Mouse (Mus musculus) forebrain, embryonic 11.5 days (tissue): ENCODE measurements around the gene Klf7. TPM values are rescaled to one million over a fixed set of nuclear protein-coding genes. Genes with fewer than 3 reads are reported as not detected.

Experiments
- ATAC-seq: fragments of 200-750 bp; cut with Nextera tagmentation; replicated peaks from 2 replicates; pipeline ENCODE4 v1.8.0; 2017; ENCODE audit warnings: moderate TSS enrichment; ENCODE audit not compliant: low FRiP score
- DNase-seq: peaks from one replicate; pipeline ENCODE4 v3.0.0-alpha.2; 2017; ENCODE audit warnings: low spot score
- H3K27ac ChIP-seq: fragments of 300-500 bp; sonication (generic); 2 replicates; pipeline ENCODE4 v1.5.1; 2014; ENCODE audit warnings: low read depth, low read length
- H3K27me3 ChIP-seq: fragments of 300-500 bp; sonication (generic); 2 replicates; pipeline ENCODE4 v1.6.1; 2014; ENCODE audit warnings: mild to moderate bottlenecking, low read length, mixed read lengths; ENCODE audit not compliant: control insufficient read depth, insufficient read depth
- H3K36me3 ChIP-seq: fragments of 300-500 bp; sonication (generic); 2 replicates; pipeline ENCODE4 v1.6.1; 2014; ENCODE audit warnings: mild to moderate bottlenecking, low read length, moderate library complexity, mixed read lengths; ENCODE audit not compliant: control insufficient read depth, insufficient read depth
- H3K4me1 ChIP-seq: fragments of 300-500 bp; sonication (generic); replicated peaks from 2 replicates; pipeline ENCODE4 v1.6.1; 2014; ENCODE audit warnings: low read length, mixed read lengths; ENCODE audit not compliant: control insufficient read depth, insufficient read depth
- H3K4me2 ChIP-seq: fragments of 300-500 bp; sonication (generic); 2 replicates; pipeline ENCODE4 v1.6.1; 2014; ENCODE audit warnings: low read depth, mild to moderate bottlenecking, low read length, moderate library complexity, mixed read lengths; ENCODE audit not compliant: severe bottlenecking
- H3K4me3 ChIP-seq: fragments of 300-500 bp; sonication (generic); 2 replicates; pipeline ENCODE4 v1.5.1; 2014; ENCODE audit warnings: low read depth, low read length
- H3K9ac ChIP-seq: fragments of 300-500 bp; sonication (generic); 2 replicates; pipeline ENCODE4 v1.6.1; 2014; ENCODE audit warnings: low read length
- H3K9me3 ChIP-seq: fragments of 300-500 bp; sonication (generic); 2 replicates; pipeline ENCODE4 v1.6.1; 2016; ENCODE audit warnings: low read length, mixed read lengths; ENCODE audit not compliant: control insufficient read depth
- WGBS: fragments of 180-500 bp; shearing (Covaris S2); extraction: QIAGEN DNeasy Blood & Tissue Kit; methylation state at CpG from one replicate; pipeline ENCODE4 v1.1.7; 2014; 5-methylcytosine and 5-hydroxymethylcytosine counted together
- polyA plus RNA-seq: library from polyadenylated mRNA; unstranded; fragments of >200 nt; fragmentation: Nextera tagmentation; extraction: Ambion mirVana; gene quantifications from 2 replicates; pipeline ENCODE4 v1.2.1, GENCODE M21; 2014

The Klf7 gene
- polyA plus RNA-seq, 1 experiment from 2014 or later = 24.8 TPM

DNA sequence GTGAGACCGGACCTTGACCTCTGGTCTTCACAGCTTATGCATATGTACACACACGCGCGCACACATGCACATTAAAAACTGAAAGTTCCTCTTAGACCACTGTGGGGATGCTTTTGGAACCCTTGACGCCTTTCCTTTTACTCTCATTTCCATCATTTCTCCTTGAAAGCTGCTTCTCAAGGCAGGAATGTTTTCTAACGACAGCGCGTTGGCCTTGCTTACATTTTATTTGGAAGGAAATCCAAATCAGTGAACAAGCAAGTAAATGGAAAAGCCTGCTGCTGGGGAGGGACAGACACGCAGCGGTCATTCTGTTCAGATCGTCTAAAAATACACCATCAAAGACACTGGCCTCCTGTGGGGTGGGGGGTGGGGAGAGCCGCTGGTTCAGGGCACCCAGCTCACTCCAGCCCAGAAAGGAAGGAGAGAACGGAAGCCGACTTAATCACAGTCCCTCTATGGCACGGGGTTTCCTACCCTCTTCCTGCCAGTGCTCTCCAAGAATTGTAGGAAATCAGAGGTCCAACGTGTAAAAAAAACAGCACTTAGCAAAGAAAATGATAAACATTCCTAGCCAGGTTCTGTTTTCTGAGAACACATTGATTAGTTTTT, 103.5 kb downstream of the Klf7 start:
- H3K27ac ChIP-seq = no peak overlapping the region
- DNase-seq (no peak), ATAC-seq (no peak)
- H3K9ac ChIP-seq = no peak overlapping the region
- 58% methylated on average over 16 of the region's 16 CpGs for WGBS
- H3K4me2 ChIP-seq = no peak overlapping the region
- H3K4me1 ChIP-seq = peaks cover 5% of the 10 kb centered on the region; the same call in 1 of the 2 replicates
- H3K27me3 ChIP-seq = no peaks in the 10 kb centered on the region
- no peaks in the 10 kb centered on the region for H3K36me3 ChIP-seq
- no peak overlapping the region for H3K4me3 ChIP-seq
- H3K9me3 ChIP-seq = no peaks in the 10 kb centered on the region

DNA sequence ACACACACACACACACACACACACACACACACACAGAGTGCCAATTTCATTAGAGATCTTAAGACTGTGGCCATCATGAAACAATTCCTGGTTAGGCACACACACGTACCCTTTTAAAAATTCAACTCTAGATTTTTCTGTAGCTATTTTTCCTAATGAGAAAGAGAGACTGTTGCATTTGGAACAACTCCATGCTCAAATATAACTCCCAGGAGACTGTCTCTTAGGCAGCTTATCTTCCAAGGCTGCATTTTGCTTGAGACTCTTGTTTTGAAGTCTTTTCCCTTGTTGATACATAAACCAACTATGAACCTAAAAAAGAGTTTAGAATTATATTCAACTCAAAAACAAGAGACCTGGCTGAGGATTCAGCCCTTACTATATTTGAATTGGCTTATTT, 108.0 kb downstream of the Klf7 start:
- Histone ChIP-seq H3K4me2 (no peak overlapping the region), H3K36me3 (no peaks in the 10 kb centered on the region), H3K9ac (no peak overlapping the region), H3K4me1 (no peaks in the 10 kb centered on the region), H3K27me3 (no peaks in the 10 kb centered on the region), H3K4me3 (no peak overlapping the region), H3K27ac (no peak overlapping the region), H3K9me3 (no peaks in the 10 kb centered on the region)
- DNase-seq (no peak), ATAC-seq (no peak)
- 87% methylated on average over 1 of the region's 1 CpGs for WGBS

DNA sequence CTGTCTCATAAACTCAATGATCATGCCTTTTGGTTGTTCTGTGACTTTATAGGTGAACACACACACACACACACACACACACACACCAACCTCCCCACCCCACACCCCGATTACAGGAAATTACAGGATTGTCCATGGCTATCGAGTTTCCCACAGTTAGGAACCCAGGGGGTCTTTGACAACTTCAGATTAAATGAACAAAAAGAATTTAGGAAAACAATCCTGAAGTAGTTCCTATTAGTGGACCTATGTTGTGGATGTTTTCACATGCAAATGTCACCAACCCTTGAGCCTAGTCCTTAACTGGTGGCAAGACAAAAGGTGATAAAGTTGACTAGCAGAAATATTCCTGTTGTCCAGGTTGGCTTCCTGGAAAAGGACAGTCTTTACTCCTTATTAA, 113.1 kb downstream of the Klf7 start:
- H3K36me3 ChIP-seq = no peaks in the 10 kb centered on the region
- H3K9me3 ChIP-seq = no peaks in the 10 kb centered on the region
- no peak overlapping the region for H3K9ac ChIP-seq
- no peaks in the 10 kb centered on the region for H3K27me3 ChIP-seq
- H3K4me3 ChIP-seq = no peak overlapping the region
- H3K4me1 ChIP-seq = peaks cover 2% of the 10 kb centered on the region; the same call in 1 of the 2 replicates
- H3K4me2 ChIP-seq = no peak overlapping the region
- ATAC-seq (no peak), DNase-seq (no peak)
- WGBS = 17% methylated on average over 2 of the region's 2 CpGs
- no peak overlapping the region for H3K27ac ChIP-seq

DNA sequence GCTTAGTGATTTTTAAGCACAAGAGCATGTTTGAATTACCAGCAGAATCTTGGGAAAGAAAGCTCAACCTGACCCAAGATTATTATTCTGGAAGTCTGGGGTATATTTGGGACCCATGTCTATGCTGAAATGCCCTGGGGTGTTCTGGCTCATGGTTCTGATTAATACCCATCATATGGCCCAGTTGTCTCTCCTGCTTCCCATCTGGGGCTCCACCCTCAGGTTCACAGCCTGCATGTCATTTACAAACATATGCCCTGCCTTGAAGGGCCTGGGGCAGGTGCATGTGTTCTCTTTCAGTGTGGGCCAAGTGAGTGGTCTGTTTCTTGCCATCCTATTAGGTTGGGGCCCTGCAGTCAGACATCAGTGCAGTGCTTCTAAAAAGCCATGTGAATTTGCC, 114.1 kb downstream of the Klf7 start:
- DNase-seq = no peak
- Histone ChIP-seq H3K4me2 (no peak overlapping the region), H3K9me3 (no peaks in the 10 kb centered on the region), H3K9ac (no peak overlapping the region), H3K27ac (no peak overlapping the region), H3K27me3 (no peaks in the 10 kb centered on the region), H3K4me1 (peaks cover 6% of the 10 kb centered on the region; the same call in 1 of the 2 replicates), H3K36me3 (no peaks in the 10 kb centered on the region), H3K4me3 (no peak overlapping the region)
- ATAC-seq = no peak

DNA sequence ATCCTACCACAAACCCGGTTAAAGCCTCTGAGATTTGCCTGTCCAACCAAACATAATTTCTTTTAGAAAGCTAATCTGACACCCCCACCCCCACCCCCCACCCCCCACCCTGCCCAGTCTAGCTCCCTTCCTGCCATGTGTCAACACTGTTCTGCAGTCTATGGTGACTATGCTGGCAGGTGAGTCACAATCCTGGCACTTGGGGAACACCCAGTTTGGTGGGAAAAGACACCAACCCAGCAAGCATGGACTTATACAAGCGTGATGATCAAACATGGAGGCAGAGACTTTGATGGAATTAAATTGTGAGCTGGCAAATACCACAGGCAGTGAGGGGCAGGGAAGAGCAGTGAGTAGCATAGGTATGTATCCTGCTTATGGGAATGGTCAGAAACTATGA, 116.9 kb downstream of the Klf7 start:
- H3K9ac ChIP-seq = no peak overlapping the region

DNA sequence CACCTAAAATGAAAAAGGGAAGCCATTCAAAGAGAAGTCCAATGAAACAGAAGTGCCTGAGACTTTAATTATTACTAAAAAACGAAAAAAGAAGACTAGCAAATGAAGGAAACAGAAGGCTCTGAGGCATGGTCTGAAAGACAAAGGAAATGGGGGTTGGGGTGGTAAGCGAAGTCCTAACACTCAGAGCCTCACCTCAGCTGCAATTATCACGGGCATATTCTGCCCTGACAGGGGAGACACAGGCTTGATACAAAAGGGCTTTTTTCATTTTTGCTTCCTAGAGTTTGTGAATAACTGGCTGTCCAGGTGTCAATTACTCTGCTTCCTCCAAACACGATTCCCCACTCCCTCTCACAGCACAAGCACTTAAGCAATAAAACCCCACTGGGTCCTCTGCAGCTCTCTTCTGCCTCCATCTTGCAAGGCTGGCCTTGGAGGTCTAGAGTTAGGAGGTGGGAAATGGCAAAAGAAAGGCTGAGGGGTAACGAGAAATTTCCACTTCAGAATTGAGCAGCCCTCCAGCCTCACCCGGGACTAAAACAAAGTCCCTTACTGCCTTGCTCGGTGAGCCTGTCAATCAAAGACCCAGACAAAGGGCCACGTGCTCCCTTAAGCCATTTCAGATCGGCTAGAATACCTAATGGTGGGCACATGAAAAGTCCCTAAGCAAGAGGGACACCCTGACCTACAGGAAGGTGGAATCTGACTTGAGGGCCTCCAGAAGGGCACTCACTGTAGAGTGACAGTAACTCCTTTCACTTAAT, 118.4 kb downstream of the Klf7 start:
- Histone ChIP-seq H3K4me1 (peaks cover 6% of the 10 kb centered on the region; the same call in 1 of the 2 replicates), H3K9me3 (no peaks in the 10 kb centered on the region), H3K27me3 (no peaks in the 10 kb centered on the region), H3K4me2 (no peak overlapping the region), H3K36me3 (no peaks in the 10 kb centered on the region), H3K9ac (0 out of 2 replicates have a peak overlapping the region, but pooled peaks have one; percentile 20), H3K27ac (peak overlapping the region; percentile 57; the same call in 1 of the 2 replicates), H3K4me3 (no peak overlapping the region)
- ATAC-seq (peak; percentile 51; the same call in 1 of the 2 replicates), DNase-seq (peak; percentile 55)
- 20% methylated on average over 9 of the region's 9 CpGs for whole genome bisulfite sequencing

More for the DNA sequence above, 116.9 kb downstream of the Klf7 start:
- 83% methylated on average over 2 of the region's 2 CpGs for WGBS
- ATAC-seq (no peak), DNase-seq (no peak)
- Histone ChIP-seq H3K4me2 (no peak overlapping the region), H3K4me1 (peaks cover 6% of the 10 kb centered on the region; the same call in 1 of the 2 replicates), H3K36me3 (no peaks in the 10 kb centered on the region), H3K9me3 (no peaks in the 10 kb centered on the region), H3K4me3 (no peak overlapping the region), H3K27me3 (no peaks in the 10 kb centered on the region), H3K27ac (no peak overlapping the region)

DNA sequence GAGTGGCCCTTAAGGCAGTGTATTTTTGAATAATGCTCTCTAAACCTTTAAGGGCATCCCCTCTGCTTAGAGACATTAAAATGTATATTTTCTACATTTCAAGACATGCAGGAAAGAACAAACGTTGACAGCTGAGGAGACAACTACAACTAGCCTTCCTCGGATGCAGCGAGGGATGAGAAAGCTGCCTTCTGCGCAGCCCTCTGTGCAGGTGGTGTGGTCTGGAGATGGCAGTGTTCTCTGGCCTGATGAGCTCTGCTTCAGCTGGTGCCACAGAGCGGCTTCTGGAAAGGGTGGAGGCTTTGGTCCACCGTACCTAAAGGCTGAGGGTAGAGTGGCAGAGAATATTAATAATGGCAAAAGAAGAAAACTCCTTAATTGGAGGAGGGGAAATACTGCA, 120.0 kb downstream of the Klf7 start:
- Histone ChIP-seq H3K4me1 (peaks cover 6% of the 10 kb centered on the region; the same call in 1 of the 2 replicates), H3K4me3 (no peak overlapping the region), H3K27ac (no peak overlapping the region), H3K9ac (no peak overlapping the region), H3K4me2 (no peak overlapping the region), H3K27me3 (no peaks in the 10 kb centered on the region), H3K9me3 (no peaks in the 10 kb centered on the region), H3K36me3 (no peaks in the 10 kb centered on the region)
- DNase-seq = no peak
- ATAC-seq = no peak
- 88% methylated on average over 6 of the region's 6 CpGs for WGBS

DNA sequence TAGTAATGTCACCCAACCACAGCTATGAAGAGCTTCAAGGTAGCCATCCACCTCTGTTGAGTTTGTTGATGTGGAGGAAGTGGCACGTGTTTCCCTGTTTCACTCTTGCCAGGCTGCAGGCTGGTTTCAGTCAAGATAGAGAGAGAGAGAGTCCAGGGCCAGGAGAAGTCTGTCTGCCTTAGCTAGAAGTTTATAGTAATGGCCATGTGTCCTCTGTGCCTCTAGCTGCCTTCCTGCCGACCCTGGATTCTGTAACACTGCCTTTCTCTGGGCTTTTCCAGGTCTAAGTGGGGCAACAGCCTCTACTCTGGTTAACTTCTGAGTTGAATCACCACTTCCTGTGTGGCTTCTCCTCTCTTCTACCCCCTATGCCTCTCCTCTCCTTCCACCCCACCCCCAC, 121.5 kb downstream of the Klf7 start:
- H3K4me2 ChIP-seq = no peak overlapping the region
- H3K36me3 ChIP-seq = no peaks in the 10 kb centered on the region
- 89% methylated on average over 2 of the region's 2 CpGs for WGBS
- H3K4me3 ChIP-seq = no peak overlapping the region
- DNase-seq (no peak), ATAC-seq (no peak)
- no peaks in the 10 kb centered on the region for H3K27me3 ChIP-seq
- H3K4me1 ChIP-seq = peaks cover 6% of the 10 kb centered on the region; the same call in 1 of the 2 replicates
- H3K9ac ChIP-seq = no peak overlapping the region
- H3K9me3 ChIP-seq = no peaks in the 10 kb centered on the region
- no peak overlapping the region for H3K27ac ChIP-seq
